In genomic region chr13:55021194-55021779, GRCm38 (mm10) we compare ENCODE assay signal across 15 mouse cellular contexts. TPM values are rescaled to one million over a fixed set of nuclear protein-coding genes. Genes with fewer than 3 reads are reported as not detected.
DNase-seq lines count a peak whose midpoint lies in the region; ATAC-seq and TF ChIP-seq lines count a peak whose summit lies in the region.
"Had no signal": no experiment of that assay in that cellular context is flagged by ENCODE, and none has a peak within 500 bp of the region (broad histone marks: within the 10 kb centered on the region; RNA-seq: fewer than 3 reads in every experiment).

Gene Hk3, minus strand, starts transcription at chr13:55021385.

- H3K9me3 ChIP-seq in heart, embryonic 10.5 days, result no peaks in the 10 kb centered on the region
- no peaks in the 10 kb centered on the region for H3K9me3 ChIP-seq in heart, embryonic 11.5 days (replicated peaks; ENCODE audit: control insufficient read depth, low read length)
- H3K9me3 ChIP-seq in liver, embryonic 15.5 days (replicated peaks), result no peaks in the 10 kb centered on the region
- no peaks in the 10 kb centered on the region for H3K9me3 ChIP-seq in midbrain, embryonic 16.5 days (replicated peaks; ENCODE audit: control insufficient read depth, low read length, poor library complexity, severe bottlenecking)
- H3K9me3 ChIP-seq: lung, embryonic 15.5 days; stomach, embryonic 15.5 days had no signal

- H3K4me3 ChIP-seq in heart, embryonic 10.5 days, result no peak within 1 kb of the TSS
- no peak within 1 kb of the TSS for H3K4me3 ChIP-seq in heart, embryonic 11.5 days (ENCODE audit: low read depth, low read length)
- H3K4me3 ChIP-seq in bone marrow, adult 2 months (replicated peaks; ENCODE audit: control insufficient read depth, low read depth, low read length), result peak within 1 kb of the TSS; percentile 79
- H3K4me3 ChIP-seq in liver, embryonic 15.5 days (replicated peaks), result peak within 1 kb of the TSS; percentile 18; the same call in 1 of the 2 replicates
- no peak within 1 kb of the TSS for H3K4me3 ChIP-seq in midbrain, embryonic 16.5 days (ENCODE audit: low read depth, low read length)
- H3K4me3 ChIP-seq: lung, embryonic 15.5 days; stomach, embryonic 15.5 days had no signal

- TF ChIP-seq POLR2A in bone marrow, adult 2 months (IDR thresholded peaks at IDR 0.05; ENCODE audit: borderline replicate concordance, control insufficient read depth, low read depth, low read length), result no peak

- 80% methylated on average over 13 of the region's 13 CpGs for WGBS in heart, embryonic 10.5 days
- 85% methylated on average over 13 of the region's 13 CpGs for WGBS in heart, embryonic 11.5 days (ENCODE audit: insufficient replicate concordance)
- 23% methylated on average over 13 of the region's 13 CpGs for WGBS in bone marrow, adult 2 months
- 52% methylated on average over 13 of the region's 13 CpGs for WGBS in liver, embryonic 15.5 days (ENCODE audit: insufficient replicate concordance)
- WGBS in midbrain, embryonic 16.5 days, result 92% methylated on average over 13 of the region's 13 CpGs

- intact Hi-C loops in left cerebral cortex, postnatal 4 days (cut with DNase I), result no loop called here

- DNase-seq in heart, embryonic 10.5 days (ENCODE audit: low spot score), result peak; percentile 65
- no peak for DNase-seq in left cerebral cortex, postnatal 4 days
- no peak for DNase-seq in layer of hippocampus, adult 9-11 months
- DNase-seq: cerebellum, postnatal 10 days; kidney, adult 11 months; thymus, postnatal 4 days had no signal

- TF ChIP-seq CTCF in bone marrow, adult 2 months (IDR thresholded peaks at IDR 0.05; ENCODE audit: control insufficient read depth, insufficient read depth, low read length), result no peak

- ATAC-seq in heart, embryonic 11.5 days (replicated peaks; ENCODE audit: insufficient number of reproducible peaks, low FRiP score, low TSS enrichment), result no peak
- ATAC-seq in liver, embryonic 15.5 days (ENCODE audit: insufficient read depth), result no peak
- ATAC-seq in megakaryocyte progenitor cell, adult 5-6 weeks (replicated peaks; ENCODE audit: poor library complexity), result peak; percentile 57
- no peak for ATAC-seq in midbrain, embryonic 16.5 days

- peaks cover 2% of the 10 kb centered on the region; the same call in 1 of the 2 replicates for H3K4me1 ChIP-seq in heart, embryonic 10.5 days
- H3K4me1 ChIP-seq in heart, embryonic 11.5 days (ENCODE audit: control insufficient read depth, insufficient read depth, low read length), result no peaks in the 10 kb centered on the region; the same call in 1 of the 2 replicates
- H3K4me1 ChIP-seq in bone marrow, adult 2 months (ENCODE audit: control insufficient read depth, insufficient read depth, low read length), result peaks cover 12% of the 10 kb centered on the region
- no peaks in the 10 kb centered on the region; the same call in 1 of the 2 replicates for H3K4me1 ChIP-seq in liver, embryonic 15.5 days (replicated peaks)
- no peaks in the 10 kb centered on the region for H3K4me1 ChIP-seq in midbrain, embryonic 16.5 days (ENCODE audit: control insufficient read depth, insufficient read depth, low read length)
- H3K4me1 ChIP-seq: lung, embryonic 15.5 days; stomach, embryonic 15.5 days had no signal

- H3K9ac ChIP-seq in heart, embryonic 11.5 days (ENCODE audit: low read depth, low read length), result no peak within 1 kb of the TSS
- no peak within 1 kb of the TSS for H3K9ac ChIP-seq in liver, embryonic 15.5 days
- no peak within 1 kb of the TSS for H3K9ac ChIP-seq in midbrain, embryonic 16.5 days (ENCODE audit: low read depth, low read length)
- H3K9ac ChIP-seq: hindbrain, embryonic 14.5 days; lung, embryonic 15.5 days; stomach, embryonic 15.5 days had no signal

- H3K4me2 ChIP-seq in heart, embryonic 11.5 days, result no peak within 1 kb of the TSS
- H3K4me2 ChIP-seq in liver, embryonic 15.5 days, result 0 out of 2 replicates have a peak within 1 kb of the TSS, but pooled peaks have one; percentile 15
- no peak within 1 kb of the TSS for H3K4me2 ChIP-seq in midbrain, embryonic 16.5 days (ENCODE audit: low read length)
- H3K4me2 ChIP-seq: hindbrain, embryonic 14.5 days; lung, embryonic 15.5 days; stomach, embryonic 15.5 days had no signal

- H3K27me3 ChIP-seq in heart, embryonic 10.5 days (ENCODE audit: insufficient read depth, poor library complexity, severe bottlenecking), result no peaks in the 10 kb centered on the region
- H3K27me3 ChIP-seq in heart, embryonic 11.5 days (ENCODE audit: control insufficient read depth, insufficient read depth, low read length), result no peaks in the 10 kb centered on the region
- no peaks in the 10 kb centered on the region for H3K27me3 ChIP-seq in liver, embryonic 15.5 days
- H3K27me3 ChIP-seq in midbrain, embryonic 16.5 days (ENCODE audit: control insufficient read depth, insufficient read depth, low read depth, low read length), result no peaks in the 10 kb centered on the region
- H3K27me3 ChIP-seq: lung, embryonic 15.5 days; stomach, embryonic 15.5 days had no signal

- peaks cover 7% of the 10 kb centered on the region for H3K36me3 ChIP-seq in heart, embryonic 10.5 days
- no peaks in the 10 kb centered on the region for H3K36me3 ChIP-seq in heart, embryonic 11.5 days (ENCODE audit: control insufficient read depth, insufficient read depth, low read length)
- no peaks in the 10 kb centered on the region for H3K36me3 ChIP-seq in liver, embryonic 15.5 days (replicated peaks)
- H3K36me3 ChIP-seq in midbrain, embryonic 16.5 days (ENCODE audit: control insufficient read depth, insufficient read depth, low read length), result peaks cover 3% of the 10 kb centered on the region
- H3K36me3 ChIP-seq: stomach, embryonic 15.5 days had no signal

- no peak within 1 kb of the TSS for H3K27ac ChIP-seq in heart, embryonic 10.5 days
- H3K27ac ChIP-seq in heart, embryonic 11.5 days (ENCODE audit: low read depth, low read length), result no peak within 1 kb of the TSS
- peak within 1 kb of the TSS; percentile 88 for H3K27ac ChIP-seq in bone marrow, adult 2 months (ENCODE audit: control insufficient read depth, insufficient read depth, low read depth, low read length, poor library complexity)
- H3K27ac ChIP-seq in liver, embryonic 15.5 days (replicated peaks), result peak within 1 kb of the TSS; percentile 33; the same call in 1 of the 2 replicates
- no peak within 1 kb of the TSS for H3K27ac ChIP-seq in midbrain, embryonic 16.5 days (ENCODE audit: low read length)
- H3K27ac ChIP-seq: hindbrain, embryonic 14.5 days; lung, embryonic 15.5 days; stomach, embryonic 15.5 days had no signal

RNA-seq across cellular contexts. Expression of gene Hk3, which starts in this region (rescaled TPM):
- 0.43 TPM in 1 of 2 replicates, not detected in the other for polyA plus RNA-seq in heart, embryonic 10.5 days (2016; fragmentation: Nextera tagmentation; extraction: Ambion mirVana)
- polyA plus RNA-seq in heart, embryonic 11.5 days (2014; fragmentation: Nextera tagmentation; extraction: Ambion mirVana), result 0.16 and 0.54 TPM in 2 replicates
- polyA plus RNA-seq in bone marrow, adult 2 months (2011; ENCODE audit: insufficient read depth, insufficient read length, low replicate concordance, missing spikeins), result 34.6 and 96.1 TPM in 2 replicates
- polyA plus RNA-seq in liver, embryonic 15.5 days (2015; fragmentation: Nextera tagmentation; extraction: Ambion mirVana), result 6.6 and 7.9 TPM in 2 replicates
- 83.9 and 84.9 TPM in 2 replicates for total RNA-seq in megakaryocyte progenitor cell, adult 5-6 weeks (2015)
- 179 and 185 TPM in 2 replicates for total RNA-seq in megakaryocyte progenitor cell, adult 5-6 weeks (2017)
- polyA plus RNA-seq in midbrain, embryonic 16.5 days (2015; fragmentation: Nextera tagmentation; extraction: Ambion mirVana), result 0.57 and 0.77 TPM in 2 replicates
- total RNA-seq in left cerebral cortex, postnatal 4 days (2021), result 1 to 10 TPM; 1.1 to 1.3 TPM
- total RNA-seq: MEL had no signal

Comparison
In these comparisons a context has a peak if more than half of its experiments do, and no peak if none do; other contexts are left out.
1. RNA of gene Hk3 (total RNA-seq): 83.9 to 185 TPM in megakaryocyte progenitor cell, adult 5-6 weeks; 1.1 to 1.3 TPM in left cerebral cortex, postnatal 4 days; every median in the first group is over 10 times any median in the second.
2. Peak in DNase-seq in heart, embryonic 10.5 days; RNA of the gene not detected or under 1 TPM.
3. H3K27ac ChIP-seq: peak in bone marrow, adult 2 months (single experiment) and liver, embryonic 15.5 days (single experiment); none in heart, embryonic 10.5 days (single experiment), heart, embryonic 11.5 days (single experiment) and midbrain, embryonic 16.5 days (single experiment).
4. H3K4me3 ChIP-seq: peak in bone marrow, adult 2 months (single experiment) and liver, embryonic 15.5 days (single experiment); none in heart, embryonic 10.5 days (single experiment), heart, embryonic 11.5 days (single experiment) and midbrain, embryonic 16.5 days (single experiment).